Mouse (Mus musculus) left cerebral cortex, postnatal 25 days (tissue): ENCODE results near the gene Rnf216. TPM values are rescaled to one million over a fixed set of nuclear protein-coding genes. Genes with fewer than 3 reads are reported as not detected.

Experiments used
- DNase-seq, 2 experiments: peaks; one replicate each; pipeline ENCODE4 v3.0.0; 2022; ENCODE audit warnings: low spot score in 2 of 2, mixed read lengths in 1 of 2
- intact Hi-C: fragments of 180-260 bp; cut with DNase I; formaldehyde crosslinking; loops from one replicate; pipeline ENCODE4 v1.15.1; 2025
- total RNA-seq, 2 experiments: library from RNA; stranded (reverse); gene quantifications; 2 replicates each; pipeline ENCODE4 v1.2.3; 2021

Rnf216 gene
- total RNA-seq, 2 experiments from 2014 or later: 42.6 to 42.8 TPM

GRCm38 (mm10) chr5:143033277-143033676 lies 79.5 kb downstream of the Rnf216 start:
- intact Hi-C loops: no loop called here
- no peak for DNase-seq

- intact Hi-C loops: no loop called here
- no peak for DNase-seq
Observed at GRCm38 (mm10) chr5:143032639-143033146, 80.1 kb downstream of the Rnf216 start.

GRCm38 (mm10) chr5:143031681-143032080 lies 81.1 kb downstream of the Rnf216 start:
- intact Hi-C loops: loop anchor here (2.0 kb wide), 1 partner anchor 153 kb away; no protein-coding TSS in a partner anchor
- no peak for DNase-seq

GRCm38 (mm10) chr5:143031193-143031592 lies 81.6 kb downstream of the Rnf216 start:
- no peak for DNase-seq
- intact Hi-C loops: loop anchor here (2.0 kb wide), 1 partner anchor 152 kb away; no protein-coding TSS in a partner anchor

- intact Hi-C loops: no loop called here
Observed at GRCm38 (mm10) chr5:143023887-143024286, 88.9 kb downstream of the Rnf216 start.

GRCm38 (mm10) chr5:143022956-143023355 lies 89.8 kb downstream of the Rnf216 start:
- DNase-seq: no peak
- intact Hi-C loops: no loop called here

More at GRCm38 (mm10) chr5:143023887-143024286, 88.9 kb downstream of the Rnf216 start:
- no peak for DNase-seq

- intact Hi-C loops: no loop called here
- DNase-seq: peak in 1 of 2 experiments; percentile 24
Observed at GRCm38 (mm10) chr5:143017401-143017800, 95.4 kb downstream of the Rnf216 start.

GRCm38 (mm10) chr5:143009383-143009782 lies 103.4 kb downstream of the Rnf216 start:
- intact Hi-C loops: no loop called here
- peak in 1 of 2 experiments; percentile 17 for DNase-seq

- intact Hi-C loops: no loop called here
- DNase-seq: no peak
Observed at GRCm38 (mm10) chr5:143000654-143001500, 111.9 kb downstream of the Rnf216 start.

GRCm38 (mm10) chr5:143000091-143000490 lies 112.7 kb downstream of the Rnf216 start:
- DNase-seq: no peak
- intact Hi-C loops: no loop called here

- intact Hi-C loops: no loop called here
- DNase-seq: no peak
Observed at GRCm38 (mm10) chr5:142998171-142998570, 114.6 kb downstream of the Rnf216 start.

GRCm38 (mm10) chr5:142997526-142997925 lies 115.3 kb downstream of the Rnf216 start:
- DNase-seq: no peak
- intact Hi-C loops: no loop called here

- DNase-seq: no peak
- intact Hi-C loops: no loop called here
Observed at GRCm38 (mm10) chr5:142994746-142995145, 118.0 kb downstream of the Rnf216 start.

GRCm38 (mm10) chr5:142989167-142989566 lies 123.6 kb downstream of the Rnf216 start:
- DNase-seq: no peak
- intact Hi-C loops: no loop called here

- intact Hi-C loops: no loop called here
- DNase-seq: peak in 1 of 2 experiments; percentile 49
Observed at GRCm38 (mm10) chr5:142988520-142988919, 124.3 kb downstream of the Rnf216 start.

GRCm38 (mm10) chr5:142984271-142984670 lies 128.5 kb downstream of the Rnf216 start:
- intact Hi-C loops: no loop called here
- no peak for DNase-seq

GRCm38 (mm10) chr5:142983174-142983573 lies 129.6 kb downstream of the Rnf216 start:
- DNase-seq: no peak
- intact Hi-C loops: no loop called here

- intact Hi-C loops: no loop called here
Observed at GRCm38 (mm10) chr5:142982046-142982801, 130.6 kb downstream of the Rnf216 start.

GRCm38 (mm10) chr5:142976516-142976915 lies 136.3 kb downstream of the Rnf216 start:
- intact Hi-C loops: no loop called here
- no peak for DNase-seq

More at GRCm38 (mm10) chr5:142982046-142982801, 130.6 kb downstream of the Rnf216 start:
- no peak for DNase-seq

GRCm38 (mm10) chr5:142974598-142975121 lies 138.1 kb downstream of the Rnf216 start:
- intact Hi-C loops: no loop called here
- DNase-seq: peak; percentile 75 to 90
